Mouse (Mus musculus): ENCODE results near the gene Phlda3.

Phlda3 gene

DNA sequence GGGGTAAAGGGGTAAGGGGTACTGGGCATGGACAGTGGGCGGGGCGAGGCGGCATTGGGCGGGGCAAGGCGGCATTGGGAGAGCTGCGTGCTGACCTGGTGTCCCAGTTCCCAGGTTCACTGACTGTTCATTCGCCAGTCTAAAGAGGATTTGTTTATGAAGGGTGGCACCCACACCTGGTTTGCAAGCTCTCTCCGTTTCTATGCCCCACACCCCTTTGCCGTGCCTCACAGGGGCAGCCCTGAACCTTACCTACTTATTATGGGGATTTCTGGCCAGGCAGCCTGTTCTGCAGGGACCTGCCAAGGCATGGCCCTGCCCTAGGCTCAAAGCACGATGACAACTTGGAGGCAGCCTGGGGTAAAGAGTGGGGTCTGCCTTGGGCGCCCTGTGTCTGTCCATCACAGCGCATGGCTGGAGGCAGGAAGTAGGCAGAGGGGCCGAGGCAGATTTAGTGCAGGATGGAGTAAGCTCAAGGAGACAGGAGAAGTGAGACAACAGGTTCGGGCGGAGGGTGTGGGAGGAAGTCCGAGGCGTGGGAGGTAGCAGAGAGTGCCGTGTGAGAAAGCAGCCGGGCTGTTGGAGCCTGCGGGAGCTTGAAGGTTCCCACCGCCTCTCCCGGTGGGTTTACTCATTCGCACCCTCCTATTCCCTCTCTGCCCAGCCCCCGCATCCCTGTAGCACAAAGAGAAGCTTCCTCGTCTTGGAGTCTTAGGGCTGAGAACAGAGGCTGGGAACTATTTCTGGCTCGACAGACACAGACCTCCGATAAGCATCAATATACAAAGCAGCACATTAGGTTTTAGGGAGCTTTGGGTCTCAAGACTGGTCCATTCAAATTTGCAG, 27.7 kb downstream of the Phlda3 start:
- DNase-seq (ENCODE audit: low read depth, low spot score) = no peak

DNA sequence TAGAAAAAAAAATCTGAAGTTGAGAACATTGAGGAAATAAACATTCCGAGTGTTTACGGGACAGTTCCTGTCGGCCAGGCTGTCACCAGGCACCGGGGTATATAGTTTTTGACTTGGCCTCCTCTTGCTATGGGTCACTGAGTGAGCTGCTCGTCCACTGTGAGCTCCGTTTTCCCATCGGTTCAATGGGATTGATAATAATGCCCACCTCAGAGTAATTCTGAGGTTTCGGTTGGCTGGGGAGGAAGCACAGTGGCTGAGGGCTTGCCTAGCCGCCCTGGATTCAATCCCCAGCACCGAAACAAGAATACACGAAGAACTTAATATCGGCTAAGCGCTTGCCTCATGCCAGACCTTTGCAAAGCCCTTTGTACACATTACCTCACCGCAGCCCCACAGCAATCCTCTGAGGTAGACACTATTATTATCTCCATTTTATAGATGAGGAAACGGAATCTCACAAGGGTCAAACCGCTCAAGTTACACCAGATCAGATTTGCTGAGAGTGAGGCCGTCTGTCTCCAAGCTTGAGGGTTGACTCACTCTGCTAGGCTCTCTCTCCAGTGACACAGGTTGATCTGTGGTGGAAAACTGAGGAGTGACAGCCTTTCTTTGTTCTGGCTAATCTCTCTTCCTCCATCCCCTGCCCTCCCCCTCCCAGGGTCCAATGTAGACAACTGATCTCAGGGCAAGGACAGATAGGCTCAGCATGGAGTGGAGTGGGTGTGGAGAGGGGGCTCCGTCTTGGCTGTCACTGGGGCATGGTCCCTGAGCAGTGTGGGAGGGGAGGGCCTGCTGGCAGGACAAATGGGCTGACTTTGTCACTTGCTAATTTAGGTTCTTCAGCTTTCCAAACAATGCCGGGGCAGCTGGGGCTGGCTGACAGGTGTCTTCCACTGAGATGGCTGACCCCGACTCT, 28.6 kb downstream of the Phlda3 start:
- no peak for DNase-seq (ENCODE audit: low read depth, low spot score)

DNA sequence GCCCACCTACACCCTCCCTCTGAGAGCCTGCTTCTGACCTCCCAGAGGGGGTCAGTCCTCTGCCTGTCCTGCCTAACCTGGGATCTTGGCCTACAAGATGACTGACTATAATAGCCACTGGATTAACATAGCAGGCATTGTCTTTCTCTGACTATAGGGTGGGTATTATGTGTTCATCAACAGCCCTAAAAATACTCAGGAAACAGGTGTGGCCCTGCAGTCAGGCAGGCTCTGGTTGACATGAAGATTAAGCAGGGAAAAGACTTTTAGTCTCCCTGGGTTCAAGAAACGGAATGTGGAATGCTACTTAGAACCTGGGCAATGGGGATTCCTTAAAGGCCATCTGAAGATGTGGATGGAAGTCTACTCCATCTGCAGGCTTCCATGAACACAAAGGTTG, 32.6 kb downstream of the Phlda3 start:
- DNase-seq (ENCODE audit: low read depth, low spot score) = no peak

DNA sequence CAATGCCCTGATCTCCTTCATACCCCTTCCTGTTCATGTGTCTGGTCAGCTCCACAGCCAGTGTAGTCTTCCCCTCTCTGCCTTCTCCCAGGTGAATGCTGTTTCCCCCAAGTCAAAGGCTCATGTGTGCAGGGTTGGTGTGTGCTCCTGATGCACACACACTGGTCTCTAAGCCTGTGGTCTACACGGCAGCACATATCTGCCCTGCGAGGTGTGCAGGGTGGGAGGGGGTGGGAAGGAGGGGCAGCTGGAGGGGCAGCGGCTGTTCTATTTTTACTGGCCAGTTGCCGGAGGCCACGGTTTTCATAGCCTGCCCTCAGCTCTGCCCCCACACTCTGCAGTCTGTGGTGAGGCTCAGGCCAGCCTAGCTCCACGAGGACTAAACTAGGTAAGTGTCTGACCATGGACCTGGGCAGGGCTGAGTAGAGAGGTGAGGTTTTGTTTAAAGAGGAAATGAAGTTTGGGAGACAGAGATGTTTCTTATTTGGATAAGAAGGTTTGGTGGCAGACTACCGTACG, 33.2 kb downstream of the Phlda3 start:
- no peak for DNase-seq (ENCODE audit: low read depth, low spot score)

DNA sequence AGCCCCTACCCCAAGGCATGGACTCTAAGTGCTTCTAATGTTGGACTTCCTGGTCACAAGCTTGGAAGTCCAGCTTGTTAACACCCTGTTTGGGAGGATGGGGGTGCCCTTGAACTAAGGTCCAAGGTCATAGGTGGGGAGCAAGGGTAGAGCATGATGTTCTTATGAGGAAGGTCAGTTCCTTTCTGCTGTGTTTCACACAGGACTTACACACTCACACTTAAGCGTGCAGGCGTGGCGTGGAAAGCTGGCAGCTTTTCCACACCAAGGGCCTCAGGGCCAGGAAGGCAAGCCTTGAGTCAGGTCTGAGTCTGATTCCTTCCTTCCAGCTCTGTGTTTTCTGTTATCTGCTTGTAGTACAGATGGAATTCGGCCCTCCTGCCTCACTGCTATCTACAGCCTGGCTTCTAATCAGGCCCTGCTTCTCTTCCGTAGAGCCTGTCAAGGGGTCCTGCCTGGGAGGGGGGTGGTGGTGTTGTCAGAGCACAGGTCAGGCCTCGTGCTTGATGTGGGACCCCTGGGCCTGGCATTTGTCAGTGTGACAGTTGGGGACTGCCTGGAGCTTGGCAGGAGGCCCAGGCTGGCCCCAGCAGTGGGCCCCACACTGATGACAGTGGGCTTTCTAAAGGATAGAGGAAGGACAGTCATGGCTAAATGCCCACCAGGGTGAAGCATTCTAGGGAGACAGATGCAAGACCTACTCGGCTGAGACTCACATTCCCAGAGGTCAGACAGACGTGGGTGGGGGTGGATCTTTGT, 34.5 kb downstream of the Phlda3 start:
- DNase-seq (ENCODE audit: low read depth, low spot score) = peak; percentile 39

DNA sequence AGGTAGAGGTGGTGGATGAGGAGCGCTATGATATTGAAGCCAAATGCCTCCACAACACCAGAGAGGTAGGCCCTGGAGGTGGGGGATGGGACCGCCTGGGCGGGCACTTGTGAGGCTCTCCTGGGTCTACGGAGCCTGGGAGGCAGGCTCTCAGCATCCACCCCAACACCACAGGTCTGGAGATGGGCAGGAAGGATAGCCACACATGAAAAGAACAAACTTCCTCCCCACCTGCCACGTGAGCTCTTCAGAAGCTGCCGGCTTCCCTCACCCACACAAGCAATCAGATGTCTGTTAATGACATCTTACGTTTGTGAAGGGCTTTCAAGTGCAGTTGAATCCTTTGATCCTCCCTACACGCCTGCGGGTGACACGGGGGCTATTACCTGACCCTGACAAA, 41.6 kb downstream of the Phlda3 start:
- DNase-seq (ENCODE audit: low read depth, low spot score) = no peak

DNA sequence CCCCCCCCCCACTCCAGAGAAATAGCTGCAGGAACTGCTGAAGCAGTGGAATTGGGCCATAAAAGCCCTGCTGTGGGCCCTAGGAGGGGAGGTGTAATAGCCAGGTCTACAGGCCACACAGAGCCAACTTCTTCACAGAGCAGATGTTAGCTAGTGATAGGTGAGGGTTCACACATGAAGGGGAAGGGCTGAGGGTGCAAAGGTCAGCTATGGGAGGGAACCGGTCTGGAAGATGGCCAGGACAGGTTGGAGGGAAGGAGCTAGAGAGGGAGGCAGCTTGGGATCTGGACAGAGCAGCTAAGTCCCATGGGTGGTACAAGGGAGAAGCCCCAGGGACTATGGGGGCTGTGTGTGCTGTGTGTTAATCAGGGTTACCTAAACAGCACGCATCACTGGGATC, 44.3 kb downstream of the Phlda3 start:
- DNase-seq (ENCODE audit: low read depth, low spot score) = no peak

DNA sequence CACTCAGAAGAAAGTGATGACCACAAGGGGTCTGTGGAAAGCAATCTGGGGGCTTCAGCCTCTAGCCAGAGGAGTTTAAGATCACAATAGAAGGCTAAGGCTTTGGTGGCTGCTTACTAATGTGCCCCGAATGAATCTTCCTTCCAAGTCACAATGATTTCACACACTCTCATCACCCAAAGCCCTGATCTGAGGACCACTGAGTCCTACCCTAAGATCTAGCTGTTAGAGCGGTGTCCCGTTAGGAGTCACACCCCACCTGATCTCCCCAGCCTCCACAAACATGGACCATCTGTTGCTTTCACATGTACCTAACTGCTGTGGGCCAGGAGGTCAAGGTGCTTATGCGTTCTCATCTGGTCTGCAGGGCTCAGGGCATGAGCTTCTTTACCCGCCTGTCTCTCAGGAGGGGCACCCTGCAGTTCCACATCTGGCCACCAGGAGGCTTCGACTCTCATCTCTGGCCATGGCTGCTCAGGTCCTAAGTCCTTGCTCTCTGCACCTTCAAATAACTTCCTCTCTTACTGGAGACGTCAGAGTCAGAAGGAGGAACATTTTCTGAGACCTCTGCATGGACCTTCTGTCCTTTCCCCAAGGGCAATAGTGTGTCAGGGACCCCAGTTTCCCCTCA, 45.2 kb downstream of the Phlda3 start:
- DNase-seq (ENCODE audit: low read depth, low spot score) = peak; percentile 88

DNA sequence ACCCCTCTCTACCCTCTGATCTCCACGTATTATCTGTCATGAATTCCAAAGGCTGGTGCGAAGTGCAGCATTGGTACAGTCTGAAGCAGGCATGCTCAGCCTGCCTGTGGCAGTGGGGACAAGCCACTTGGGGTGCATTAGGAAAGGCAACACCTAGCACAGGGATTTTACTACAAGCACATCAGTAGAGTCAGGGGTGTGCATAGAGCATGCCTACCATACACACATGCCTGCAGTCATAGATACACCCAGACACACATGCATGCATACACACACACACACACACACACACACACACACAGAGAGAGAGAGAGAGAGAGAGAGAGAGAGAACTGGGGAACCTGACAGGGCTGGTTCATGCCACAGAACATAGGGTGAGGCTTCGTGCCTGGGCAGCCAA, 46.3 kb downstream of the Phlda3 start:
- no peak for DNase-seq (ENCODE audit: low read depth, low spot score)

DNA sequence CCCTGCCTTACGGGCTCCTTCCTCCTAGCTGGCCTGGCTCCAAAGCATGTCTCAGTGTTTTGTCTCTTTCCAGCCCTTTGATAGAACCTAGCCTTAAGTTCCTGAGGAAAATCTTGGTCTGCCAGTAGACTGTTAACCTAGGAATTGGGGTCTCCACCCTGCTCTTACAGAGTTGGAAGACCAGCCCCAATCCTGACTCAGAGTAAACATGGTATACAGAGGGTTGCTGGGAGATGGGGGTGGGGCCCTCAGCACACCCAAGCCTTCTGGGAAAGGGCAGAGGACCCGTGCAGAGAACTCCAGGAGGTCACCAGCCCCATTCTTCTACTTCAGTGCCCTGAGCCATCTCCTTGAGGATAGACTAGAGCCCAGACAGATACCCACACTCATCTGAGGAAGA, 46.7 kb downstream of the Phlda3 start:
- DNase-seq (ENCODE audit: low read depth, low spot score) = no peak

DNA sequence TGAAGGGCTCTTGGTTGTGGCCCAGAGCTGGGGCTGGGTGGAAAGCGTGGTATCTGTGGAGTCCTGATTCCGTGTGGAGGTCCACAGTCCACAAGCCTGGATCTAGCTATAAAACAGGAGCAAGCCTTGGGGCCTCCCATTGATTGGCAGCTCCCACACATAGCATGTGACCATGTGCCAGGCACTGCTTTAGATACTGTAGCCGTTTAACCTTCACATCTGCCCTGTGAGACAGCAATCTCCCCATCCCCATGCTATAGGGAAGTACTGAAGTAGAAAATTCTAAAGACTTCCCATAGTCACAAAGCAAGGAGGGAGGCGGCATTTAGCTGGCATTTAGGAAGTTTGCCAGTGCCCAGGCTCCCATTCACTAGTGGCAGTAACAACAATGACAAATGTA, 47.2 kb downstream of the Phlda3 start:
- no peak for DNase-seq (ENCODE audit: low read depth, low spot score)

DNA sequence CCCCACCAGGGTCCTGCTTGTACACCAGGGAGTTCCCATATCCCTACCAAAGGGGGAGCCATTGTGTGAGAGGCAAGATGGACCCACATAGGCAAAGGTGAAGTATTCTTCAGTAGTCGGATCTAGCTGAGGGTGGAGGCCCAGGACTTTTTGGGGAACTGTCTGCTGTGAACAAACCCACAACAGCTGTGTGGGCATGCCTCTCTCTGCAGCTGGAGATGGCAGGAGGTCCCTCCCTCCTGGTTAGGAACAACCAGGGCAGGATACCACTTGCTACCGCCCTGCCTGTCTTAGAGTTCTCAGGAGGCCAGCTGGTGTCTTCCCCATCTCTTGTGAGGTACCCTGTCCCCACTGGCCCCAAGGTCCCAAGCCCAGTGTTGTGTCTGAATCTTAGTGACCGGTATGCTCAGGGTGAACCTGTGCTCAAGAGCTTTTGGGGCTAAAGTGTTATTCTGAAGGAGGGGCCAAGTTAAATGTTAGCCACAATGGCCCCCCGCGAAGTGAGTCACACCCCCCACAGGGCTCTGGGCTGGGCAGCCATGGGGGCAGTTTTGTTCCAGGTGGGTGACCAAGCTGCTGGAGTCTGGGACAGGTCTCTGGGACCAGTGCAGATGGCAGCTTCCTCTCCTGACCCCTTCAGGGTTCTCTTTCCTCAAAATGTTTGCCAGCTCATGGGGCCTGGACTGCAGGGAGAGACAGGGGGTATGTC, 47.9 kb downstream of the Phlda3 start:
- no peak for DNase-seq (ENCODE audit: low read depth, low spot score)

DNA sequence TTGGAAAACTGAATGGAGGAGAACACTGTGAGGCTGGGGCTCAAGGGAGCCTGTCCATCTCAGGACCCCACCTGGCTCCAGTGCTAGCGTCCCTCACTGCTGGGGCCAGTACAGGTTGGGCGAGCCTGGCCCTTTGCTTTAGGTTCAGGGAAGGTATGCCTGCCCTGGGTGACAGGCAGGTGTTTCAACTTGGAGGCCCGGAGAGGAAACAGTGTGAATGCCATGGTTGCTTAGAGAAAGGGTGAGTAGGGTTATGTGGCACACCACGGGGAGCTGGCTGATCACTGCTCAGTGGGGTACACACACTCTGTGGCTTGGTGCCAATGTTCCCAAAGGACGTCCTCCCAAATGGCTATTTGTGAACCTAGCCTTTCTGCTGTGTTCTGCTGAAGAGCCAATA, 48.6 kb downstream of the Phlda3 start:
- DNase-seq (ENCODE audit: low read depth, low spot score) = no peak

DNA sequence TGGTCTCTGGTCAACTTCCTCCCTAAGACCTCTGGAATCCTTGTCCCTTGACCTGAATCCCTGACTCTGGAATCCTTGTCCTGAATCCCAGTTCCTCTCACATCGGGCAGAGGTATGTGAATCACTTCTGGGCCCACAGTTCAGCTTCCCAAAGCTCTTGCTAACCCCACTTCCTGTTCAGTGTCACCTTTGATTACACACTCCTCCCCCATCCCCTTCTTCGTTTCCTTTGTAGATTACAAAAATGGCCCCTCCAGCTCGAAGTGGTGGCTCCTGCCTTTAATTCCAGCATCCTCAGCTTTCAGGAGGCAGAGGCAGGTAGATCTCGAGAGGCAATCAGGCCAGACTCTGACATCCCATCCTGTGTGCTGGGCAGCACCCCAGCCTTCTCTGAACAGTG, 51.7 kb downstream of the Phlda3 start:
- no peak for DNase-seq (ENCODE audit: low read depth, low spot score)

DNA sequence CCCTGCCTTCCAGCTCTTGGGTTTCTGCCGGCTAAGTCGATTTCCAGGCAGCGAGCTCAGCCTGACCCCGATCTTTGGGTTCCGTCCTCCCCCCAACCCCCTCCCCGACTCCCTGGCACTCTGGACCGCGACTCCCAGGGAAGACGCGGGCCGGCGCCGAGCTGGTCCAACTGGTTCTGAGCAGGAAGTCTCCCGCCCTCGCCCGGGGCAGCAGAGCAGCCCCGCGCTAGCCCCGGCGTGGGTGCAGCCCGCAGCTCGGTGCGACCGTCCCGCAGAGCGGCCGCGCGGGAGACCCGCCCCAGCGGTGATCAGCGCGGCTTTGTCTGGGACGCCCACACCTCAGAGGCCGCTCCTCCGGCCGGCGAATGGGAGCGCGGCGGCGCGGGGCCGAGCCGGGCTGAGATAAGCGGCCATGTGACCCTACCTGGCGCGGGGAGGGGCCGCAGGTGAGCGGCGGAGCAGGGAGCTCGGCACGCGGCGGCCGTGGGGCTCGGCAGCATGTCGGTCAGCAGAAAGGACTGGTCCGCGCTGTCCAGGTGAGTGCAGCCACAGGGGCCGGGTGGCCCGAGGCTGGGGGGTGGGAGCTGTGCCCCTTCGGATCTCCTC, 52.7 kb downstream of the Phlda3 start, which contains the start of gene Lad1:
Lad1 (plus strand) TSS at position 118 of the 606 bp plus-strand sequence.
- DNase-seq (ENCODE audit: low read depth, low spot score) = no peak

Measured in 3T3-L1 (cell line).